Mouse (Mus musculus) layer of hippocampus, adult 8-10 months (tissue): ENCODE measurements around the gene Nek5. TPM values are rescaled to one million over a fixed set of nuclear protein-coding genes. Genes with fewer than 3 reads are reported as not detected.

ENCODE experiments used
- DNase-seq, 2 experiments: peaks; one replicate each; pipeline ENCODE4 v3.0.0; 2022; ENCODE audit warnings: low spot score in 2 of 2
- total RNA-seq, 4 experiments: library from RNA; stranded (reverse); gene quantifications; 2 replicates each; pipeline ENCODE4 v1.2.4; 2022

Gene Nek5
- total RNA-seq, 4 experiments from 2014 or later: 0.25 to 1.2 (median 0.40) TPM

- no peak for DNase-seq
These were observed 33.3 kb downstream of the Nek5 start for GRCm38 (mm10) chr8:22091568-22091967.

GRCm38 (mm10) chr8:22089226-22089625 is 35.6 kb downstream of the Nek5 start:
- DNase-seq: no peak

GRCm38 (mm10) chr8:22079313-22080007 is 45.4 kb downstream of the Nek5 start:
- DNase-seq: no peak

- no peak for DNase-seq
These were observed 63.7 kb downstream of the Nek5 start for GRCm38 (mm10) chr8:22061126-22061525.

DNA sequence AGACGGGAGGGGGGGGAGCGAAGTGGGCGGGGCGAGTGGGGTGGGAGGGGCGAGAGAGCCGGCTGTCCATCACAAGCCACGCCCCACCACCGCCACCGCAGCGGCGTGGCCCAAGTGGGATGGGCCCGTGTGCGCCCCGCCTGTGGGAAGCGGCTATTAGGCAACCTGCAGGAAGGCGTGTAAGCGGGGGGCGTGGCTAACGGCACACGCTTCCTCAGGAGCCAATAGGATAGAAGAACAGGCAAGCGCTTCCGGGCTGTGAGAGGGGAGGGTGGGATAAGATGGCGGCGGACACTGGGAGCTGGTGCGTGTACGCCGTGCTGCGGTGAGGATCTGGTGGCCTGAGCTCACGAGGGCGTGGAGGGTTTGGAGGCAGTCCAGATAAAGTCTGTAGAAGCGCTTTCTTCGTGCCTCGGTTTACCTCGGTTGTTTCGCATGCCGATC is 64.4 kb downstream of the Nek5 start, which contains the start of gene Alg11:
Alg11 (plus strand) TSS at position 276 of the 444 bp plus-strand sequence.
- DNase-seq: peak; percentile 96 to 98

DNA sequence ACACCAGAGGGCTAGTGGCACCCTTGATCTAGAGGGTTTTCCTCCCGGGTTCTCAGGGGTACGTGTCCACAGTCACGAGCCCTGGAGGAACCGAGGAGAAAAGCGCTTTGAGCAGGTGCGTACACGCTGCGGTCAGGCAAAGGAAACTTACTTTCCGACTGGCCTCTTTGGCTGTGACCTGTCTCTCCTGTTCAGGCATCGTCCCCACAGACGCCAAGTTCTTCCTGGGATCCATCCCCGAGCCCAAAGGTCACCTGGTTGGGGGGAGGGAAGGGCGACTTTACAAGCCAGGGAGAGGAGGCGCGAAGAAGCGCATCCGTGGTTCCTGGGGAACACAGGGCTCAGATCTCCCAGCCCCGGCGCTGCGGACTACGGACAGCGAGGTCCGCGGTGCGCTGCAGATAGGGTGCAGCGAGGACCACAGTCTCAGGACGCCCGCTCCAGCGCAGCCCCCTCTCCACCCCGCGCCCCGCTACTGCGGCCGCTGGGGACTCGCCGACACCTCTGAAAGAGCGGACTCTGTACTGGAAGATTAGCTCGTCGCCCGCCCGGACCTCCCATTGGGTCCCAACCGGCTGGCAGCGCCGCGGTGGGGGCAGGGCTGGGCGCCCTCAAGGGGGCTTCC is 64.9 kb downstream of the Nek5 start, which contains the start of gene Atp7b:
Atp7b (minus strand) TSS at position 485 of the 625 bp plus-strand sequence.
- peak in 1 of 2 experiments; percentile 23 for DNase-seq

GRCm38 (mm10) chr8:22059153-22059738 is 65.6 kb downstream of the Nek5 start:
- no peak for DNase-seq

DNA sequence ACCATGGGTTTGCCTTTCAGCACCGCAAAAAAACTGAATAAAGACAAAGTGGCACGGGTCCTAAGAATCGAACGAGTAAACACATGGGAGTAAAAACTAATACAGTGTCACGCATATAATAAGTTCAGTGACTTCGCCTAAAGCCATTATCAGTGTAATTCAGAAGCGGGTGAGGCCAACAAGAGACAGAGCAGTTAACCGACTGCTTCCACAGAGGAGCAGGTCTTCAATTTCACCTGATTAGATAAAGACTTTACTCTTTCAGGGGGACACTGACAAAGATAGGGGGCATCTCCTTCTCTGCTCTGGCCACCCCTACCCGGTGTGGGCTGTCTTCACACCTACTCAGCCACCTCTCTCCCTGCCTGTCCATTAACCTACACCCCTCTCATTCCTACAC is 66.5 kb downstream of the Nek5 start:
- DNase-seq: no peak

- no peak for DNase-seq
These were observed 68.0 kb downstream of the Nek5 start for GRCm38 (mm10) chr8:22056850-22057249.

DNA sequence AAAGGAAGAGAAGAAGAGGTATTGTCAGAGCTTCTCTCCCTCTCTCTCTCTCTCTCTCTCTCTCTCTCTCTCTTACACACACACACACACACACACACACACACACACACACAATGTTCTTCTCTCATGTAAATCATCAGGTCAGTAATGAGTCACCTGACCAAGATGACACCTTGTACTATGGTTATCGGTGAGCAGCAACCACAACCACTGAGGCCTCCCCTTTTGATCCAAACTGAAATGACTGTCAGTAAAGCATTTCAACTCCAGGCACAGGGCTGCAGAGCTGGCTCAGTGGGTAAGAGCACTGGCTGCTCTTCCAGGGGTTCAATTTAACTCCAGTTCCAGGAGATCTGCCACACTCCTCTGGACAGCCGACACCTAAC is 69.4 kb downstream of the Nek5 start:
- no peak for DNase-seq

DNA sequence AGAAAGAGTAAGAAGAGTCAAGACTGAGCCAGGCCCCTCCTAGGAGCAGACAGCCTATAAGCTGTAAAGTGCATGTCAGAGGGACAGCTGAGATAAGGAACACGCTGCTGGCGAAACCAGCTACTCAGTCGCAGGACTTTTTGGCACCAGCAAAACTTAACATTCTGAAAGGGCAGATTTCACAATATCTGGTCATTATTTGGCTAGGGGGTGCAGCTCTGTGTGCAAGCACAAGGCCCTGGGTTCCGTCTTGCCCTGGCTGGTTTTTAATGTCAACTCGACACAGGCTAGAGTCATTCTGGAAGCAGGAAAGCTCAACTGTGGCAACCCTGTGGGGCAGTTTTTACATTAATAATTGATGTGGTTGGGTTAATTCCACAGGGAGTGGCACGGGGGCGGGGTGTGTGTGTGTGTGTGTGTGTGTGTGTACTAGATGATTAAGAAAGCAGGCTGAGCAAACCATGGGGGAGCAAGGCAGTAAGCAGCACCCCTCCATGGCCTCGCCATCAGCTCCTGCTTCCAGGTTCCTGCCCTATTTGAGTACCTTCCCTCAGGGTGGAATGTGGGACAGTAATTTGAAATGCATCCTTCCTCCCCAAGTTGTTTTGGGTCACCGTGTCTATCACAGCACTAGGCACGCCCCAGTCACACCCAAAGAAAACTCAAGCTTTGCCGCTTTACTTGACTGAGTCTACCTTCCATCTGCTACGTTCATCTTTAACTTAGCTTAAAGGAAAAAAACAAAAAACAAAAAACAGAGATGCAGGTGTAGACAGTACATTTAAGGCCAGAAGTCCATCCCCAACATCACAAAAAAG is 70.0 kb downstream of the Nek5 start:
- no peak for DNase-seq

- DNase-seq: peak in 1 of 2 experiments; percentile 16
These were observed 77.0 kb downstream of the Nek5 start for GRCm38 (mm10) chr8:22047699-22048464.

- DNase-seq: no peak
These were observed 81.1 kb downstream of the Nek5 start for GRCm38 (mm10) chr8:22043706-22044105.

DNA sequence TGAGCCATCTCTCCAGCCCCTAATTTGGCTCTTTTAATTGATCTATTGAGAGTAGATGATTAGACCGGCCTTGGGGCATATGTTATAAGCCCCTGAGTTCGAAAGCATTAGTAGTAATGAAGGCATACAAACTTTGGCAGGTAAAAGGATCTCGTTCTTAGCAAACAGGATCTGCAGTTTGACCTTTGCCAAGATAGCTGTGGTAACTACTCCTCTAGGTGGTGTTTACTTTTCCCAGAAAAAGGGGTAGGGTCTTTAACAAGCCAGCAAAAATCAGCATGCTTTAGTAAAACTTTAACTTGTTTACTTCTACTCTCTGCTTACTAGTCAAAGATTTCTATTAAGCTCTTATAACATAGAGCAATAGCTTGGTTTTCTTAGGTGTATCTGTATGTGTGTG is 82.3 kb downstream of the Nek5 start:
- DNase-seq: no peak

- DNase-seq: no peak
These were observed 84.7 kb downstream of the Nek5 start for GRCm38 (mm10) chr8:22040153-22040509.

DNA sequence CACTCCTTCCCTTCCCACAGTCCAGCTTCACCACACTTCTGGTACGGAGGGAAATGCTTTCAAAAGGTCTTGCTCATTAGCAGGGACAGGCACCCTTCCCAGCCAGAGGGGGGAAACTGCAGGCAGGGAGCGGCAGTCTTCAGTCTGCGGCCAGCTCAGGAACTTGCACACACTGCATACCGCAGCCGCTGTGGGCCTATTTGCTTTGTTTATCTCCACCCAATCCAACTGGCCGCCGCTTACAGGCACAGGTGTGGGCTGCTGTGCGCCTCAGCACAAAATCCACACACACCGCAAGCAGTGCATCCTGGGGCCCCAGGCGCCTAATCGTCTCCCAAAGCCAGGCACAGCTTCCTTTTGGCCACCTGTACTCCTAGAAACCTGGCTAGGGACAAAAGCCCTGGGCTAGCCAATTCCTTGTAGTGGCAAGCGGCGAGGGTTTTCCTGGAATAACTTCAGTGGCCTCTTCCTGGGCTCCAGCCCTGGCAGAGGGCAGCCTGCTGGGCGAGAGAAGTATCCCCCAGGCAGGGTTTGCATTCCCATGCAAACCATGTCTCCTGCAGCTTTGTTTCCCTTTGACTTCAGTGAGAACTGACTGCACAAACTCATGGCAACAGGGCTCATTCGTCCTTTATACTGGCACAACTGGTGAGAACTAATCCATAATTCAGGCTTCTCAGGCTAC is 85.2 kb downstream of the Nek5 start:
- DNase-seq: no peak

DNA sequence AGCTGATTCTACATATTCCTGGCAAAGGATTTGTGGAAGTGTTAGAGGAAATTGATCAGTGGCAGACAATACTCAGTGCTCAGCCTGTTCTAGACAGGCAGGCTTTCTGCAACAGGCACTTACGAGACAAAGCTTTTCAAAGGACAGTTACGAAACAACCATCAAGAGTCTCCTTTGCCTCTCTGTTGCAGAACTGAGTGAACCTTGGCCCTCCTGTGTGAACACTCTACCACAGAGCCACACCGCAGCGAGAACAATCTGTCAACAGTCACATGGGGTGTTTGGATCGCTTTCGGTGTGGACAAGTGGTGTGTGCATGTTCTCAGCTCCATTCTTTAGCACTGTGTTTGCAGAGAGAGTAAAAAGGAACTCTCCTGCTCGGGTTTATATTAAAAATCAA is 87.8 kb downstream of the Nek5 start:
- DNase-seq: no peak

DNA sequence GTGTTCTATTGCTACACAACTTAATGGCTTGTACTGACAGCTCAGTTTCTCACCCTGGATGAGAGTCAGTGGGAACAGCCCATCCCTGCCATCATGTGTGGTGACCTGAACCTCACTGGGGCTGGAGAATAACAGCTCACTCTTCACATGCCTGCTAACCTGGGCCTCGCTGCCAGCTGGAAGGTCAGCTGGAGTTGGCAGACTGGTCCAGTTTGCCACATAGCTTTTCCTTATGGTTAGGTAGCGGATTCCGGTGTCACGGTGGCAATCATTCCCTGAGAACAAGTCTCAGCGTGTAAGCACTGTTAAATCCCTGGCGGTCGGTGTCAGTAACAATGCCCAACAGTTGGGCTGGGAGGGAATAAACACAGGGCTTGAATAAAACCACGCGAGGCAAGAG is 88.7 kb downstream of the Nek5 start:
- DNase-seq: no peak

GRCm38 (mm10) chr8:22030990-22031389 is 93.9 kb downstream of the Nek5 start:
- no peak for DNase-seq

- DNase-seq: no peak
These were observed 95.9 kb downstream of the Nek5 start for GRCm38 (mm10) chr8:22028973-22029372.
